ENCODE assay signal across 14 mouse cellular contexts in genomic region chr17:84136669-84137392, GRCm38 (mm10). TPM values are rescaled to one million over a fixed set of nuclear protein-coding genes. Genes with fewer than 3 reads are reported as not detected.
A peak's percentile ranks its signal among the peaks of the same experiment; 100 is the strongest.
DNase-seq lines count a peak whose midpoint lies in the region; ATAC-seq and TF ChIP-seq lines count a peak whose summit lies in the region.
"Had no signal": no experiment of that assay in that cellular context is flagged by ENCODE, and none has a peak within 500 bp of the region (broad histone marks: within the 10 kb centered on the region; RNA-seq: fewer than 3 reads in every experiment).

No protein-coding gene starts in this region.

- 20% methylated on average over 9 of the region's 10 CpGs for WGBS in heart, embryonic 11.5 days (ENCODE audit: insufficient replicate concordance)
- WGBS in liver, embryonic 14.5 days (ENCODE audit: insufficient replicate concordance) = 15% methylated on average over 10 of the region's 10 CpGs
- 47% methylated on average over 10 of the region's 10 CpGs for WGBS in hindbrain, postnatal 0 days

- no peak overlapping the region for H3K9ac ChIP-seq in heart, embryonic 11.5 days (ENCODE audit: low read depth, low read length)
- 0 out of 2 replicates have a peak overlapping the region, but pooled peaks have one; percentile 1 for H3K9ac ChIP-seq in MEL (ENCODE audit: control insufficient read depth, low read depth, low read length, poor library complexity, severe bottlenecking)
- H3K9ac ChIP-seq in liver, embryonic 14.5 days (replicated peaks) = peak overlapping the region; percentile 29
- no peak overlapping the region for H3K9ac ChIP-seq in hindbrain, postnatal 0 days (replicated peaks; ENCODE audit: low read length)
- H3K9ac ChIP-seq: limb, embryonic 12.5 days; midbrain, embryonic 12.5 days had no signal

- no peak for TF ChIP-seq RAD21 in MEL (IDR thresholded peaks at IDR 0.05; ENCODE audit: low read depth, low read length)

- no peaks in the 10 kb centered on the region for H3K36me3 ChIP-seq in heart, embryonic 11.5 days (ENCODE audit: control insufficient read depth, insufficient read depth, low read length)
- peaks cover 0 to 13% of the 10 kb centered on the region in 2 experiments; a peak in 2 of 4 replicates for H3K36me3 ChIP-seq in MEL (ENCODE audit: control insufficient read depth in 1 of 2, insufficient read depth in 2 of 2, low read length in 2 of 2)
- H3K36me3 ChIP-seq in liver, embryonic 14.5 days (replicated peaks; ENCODE audit: control insufficient read depth, insufficient read depth, low read depth) = no peaks in the 10 kb centered on the region
- H3K36me3 ChIP-seq in hindbrain, postnatal 0 days (ENCODE audit: insufficient read depth, low read length) = no peaks in the 10 kb centered on the region
- H3K36me3 ChIP-seq: limb, embryonic 12.5 days; midbrain, embryonic 12.5 days had no signal

- peak; percentile 46 to 61 for TF ChIP-seq EP300 in MEL (IDR thresholded peaks at IDR 0.05; ENCODE audit: low read depth in 1 of 2, low read length in 2 of 2)
- TF ChIP-seq EP300 in liver, embryonic 14.5 days (IDR thresholded peaks at IDR 0.05; ENCODE audit: low read depth) = no peak

- H3K4me3 ChIP-seq in heart, embryonic 11.5 days (ENCODE audit: low read depth, low read length) = no peak overlapping the region
- no peak overlapping the region for H3K4me3 ChIP-seq in MEL (ENCODE audit: control insufficient read depth in 1 of 2, insufficient read depth in 1 of 2, low read depth in 2 of 2, low read length in 2 of 2)
- H3K4me3 ChIP-seq in liver, embryonic 14.5 days (ENCODE audit: insufficient read depth in 1 of 2, low read depth in 2 of 2, low read length in 2 of 2) = peak overlapping the region; percentile 9 to 28; a peak in 3 of 4 replicates
- no peak overlapping the region for H3K4me3 ChIP-seq in hindbrain, postnatal 0 days (ENCODE audit: low read length)
- H3K4me3 ChIP-seq: limb, embryonic 12.5 days; midbrain, embryonic 12.5 days had no signal

- H3K27me3 ChIP-seq in heart, embryonic 11.5 days (ENCODE audit: control insufficient read depth, insufficient read depth, low read length) = no peaks in the 10 kb centered on the region
- H3K27me3 ChIP-seq in MEL (ENCODE audit: control insufficient read depth in 1 of 2, insufficient read depth in 2 of 2, low read length in 2 of 2) = no peaks in the 10 kb centered on the region
- no peaks in the 10 kb centered on the region for H3K27me3 ChIP-seq in liver, embryonic 14.5 days (ENCODE audit: control insufficient read depth, insufficient read depth, low read length)
- H3K27me3 ChIP-seq in hindbrain, postnatal 0 days (ENCODE audit: insufficient read depth, low read length) = no peaks in the 10 kb centered on the region
- H3K27me3 ChIP-seq: midbrain, embryonic 12.5 days had no signal

- no peak for ATAC-seq in heart, embryonic 11.5 days (replicated peaks; ENCODE audit: insufficient number of reproducible peaks, low FRiP score, low TSS enrichment)
- ATAC-seq in liver, embryonic 14.5 days (ENCODE audit: insufficient read depth) = peak; percentile 35; the same call in 1 of the 2 replicates
- no peak; the same call in 1 of the 2 replicates for ATAC-seq in hindbrain, postnatal 0 days

- H3K4me1 ChIP-seq in heart, embryonic 11.5 days (ENCODE audit: control insufficient read depth, insufficient read depth, low read length) = peaks cover 26% of the 10 kb centered on the region
- H3K4me1 ChIP-seq in MEL (ENCODE audit: control insufficient read depth in 1 of 2, insufficient read depth in 2 of 2, low read length in 2 of 2) = peaks cover 6 to 46% of the 10 kb centered on the region in 2 experiments
- peaks cover 32 to 57% of the 10 kb centered on the region in 2 experiments for H3K4me1 ChIP-seq in liver, embryonic 14.5 days (replicated peaks; ENCODE audit: control insufficient read depth in 2 of 2, insufficient read depth in 2 of 2, low read length in 1 of 2)
- no peaks in the 10 kb centered on the region for H3K4me1 ChIP-seq in hindbrain, postnatal 0 days (ENCODE audit: insufficient read depth, low read length)
- H3K4me1 ChIP-seq: midbrain, embryonic 12.5 days had no signal

- peak overlapping the region; percentile 11; the same call in 1 of the 2 replicates for H3K4me2 ChIP-seq in heart, embryonic 11.5 days
- peak overlapping the region; percentile 48 for H3K4me2 ChIP-seq in liver, embryonic 14.5 days (ENCODE audit: low read depth)
- H3K4me2 ChIP-seq in hindbrain, postnatal 0 days (ENCODE audit: low read depth, low read length) = no peak overlapping the region
- H3K4me2 ChIP-seq: limb, embryonic 12.5 days; midbrain, embryonic 12.5 days had no signal

- no peak for TF ChIP-seq POLR2A in MEL (IDR thresholded peaks at IDR 0.05; ENCODE audit: control insufficient read depth in 1 of 2, insufficient read depth in 1 of 2, low read depth in 1 of 2, low read length in 2 of 2, poor library complexity in 1 of 2)

- TF ChIP-seq CTCF in MEL (IDR thresholded peaks at IDR 0.05 in 2 of 3, conservative IDR thresholded peaks at IDR 0.05 in 1 of 3; ENCODE audit: control insufficient read depth in 1 of 3, insufficient read depth in 1 of 3, low read depth in 2 of 3, low read length in 3 of 3, poor library complexity in 1 of 3, severe bottlenecking in 1 of 3) = no peak
- TF ChIP-seq CTCF in liver, embryonic 14.5 days (IDR thresholded peaks at IDR 0.05; ENCODE audit: low read depth) = no peak
- no peak for TF ChIP-seq CTCF in hindbrain, postnatal 0 days (IDR thresholded peaks at IDR 0.05; ENCODE audit: low read depth)

- no peak for DNase-seq in heart, adult 11 months
- no peak for DNase-seq in MEL (ENCODE audit: low read depth, low spot score)
- peak; percentile 84 for DNase-seq in kidney, adult 9 months
- DNase-seq in liver, embryonic 14.5 days (ENCODE audit: low read depth in 3 of 3, low spot score in 3 of 3) = no peak
- no peak for DNase-seq in embryo, embryonic 10.5 days (ENCODE audit: low spot score)
- DNase-seq in natural killer cell, adult 2 months (ENCODE audit: low spot score in 2 of 2) = no peak
- DNase-seq in hindbrain, postnatal 0 days (ENCODE audit: low spot score) = no peak
- DNase-seq: adrenal gland, postnatal 10 days; B cell, adult 2 months; cerebellum, adult 11 months; gastrocnemius, postnatal 10 days had no signal

- no peaks in the 10 kb centered on the region for H3K9me3 ChIP-seq in heart, embryonic 11.5 days (replicated peaks; ENCODE audit: control insufficient read depth, low read length)
- H3K9me3 ChIP-seq in MEL (replicated peaks; ENCODE audit: insufficient read depth, low read length) = no peaks in the 10 kb centered on the region
- H3K9me3 ChIP-seq in liver, embryonic 14.5 days (ENCODE audit: control insufficient read depth, low read length) = no peaks in the 10 kb centered on the region
- no peaks in the 10 kb centered on the region for H3K9me3 ChIP-seq in hindbrain, postnatal 0 days (ENCODE audit: low read length)
- H3K9me3 ChIP-seq: limb, embryonic 12.5 days; midbrain, embryonic 12.5 days had no signal

- H3K79me2 ChIP-seq in MEL (ENCODE audit: control insufficient read depth, insufficient read depth, low read length, poor library complexity) = no peaks in the 10 kb centered on the region

- H3K27ac ChIP-seq in heart, embryonic 11.5 days (ENCODE audit: low read depth, low read length) = no peak overlapping the region
- H3K27ac ChIP-seq in MEL (ENCODE audit: control insufficient read depth, low read depth, low read length) = 0 out of 2 replicates have a peak overlapping the region, but pooled peaks have one; percentile 19
- no peak overlapping the region for H3K27ac ChIP-seq in liver, embryonic 14.5 days
- no peak overlapping the region for H3K27ac ChIP-seq in hindbrain, postnatal 0 days
- H3K27ac ChIP-seq: limb, embryonic 12.5 days; midbrain, embryonic 12.5 days had no signal

TF ChIP-seq in MEL, 35 proteins besides CTCF, POLR2A, EP300 and RAD21:
- TF ChIP-seq GATA1 (IDR thresholded peaks at IDR 0.05; ENCODE audit: low read depth, low read length) = peak; percentile 42; the same call in 1 of the 2 replicates
- TF ChIP-seq TCF12 (IDR thresholded peaks at IDR 0.05; ENCODE audit: low read depth, low read length) = peak; percentile 73; the same call in 1 of the 2 replicates
- TF ChIP-seq ETS1 (IDR thresholded peaks at IDR 0.05; ENCODE audit: low read depth, low read length) = peak; percentile 59; the same call in 1 of the 2 replicates
- TF ChIP-seq MAX (IDR thresholded peaks at IDR 0.05; ENCODE audit: low read length) = no peak

RNA-seq across cellular contexts. Expression of gene Zfp36l2, which starts 50.9 kb away (rescaled TPM):
- polyA plus RNA-seq in heart, embryonic 11.5 days (2014; fragmentation: Nextera tagmentation; extraction: Ambion mirVana) = 8.0 and 9.6 TPM in 2 replicates
- total RNA-seq in MEL (2012; rRNA removed) = 93.6 and 98.4 TPM in 2 replicates
- 100 to 1,000 TPM in 1 of 2 experiments, 10 to 100 TPM in 1; 68.5 to 174 TPM for polyA plus RNA-seq in MEL (2012; ENCODE audit: insufficient read depth in 1 of 2, insufficient read length in 2 of 2, low read depth in 1 of 2, low replicate concordance in 2 of 2, missing spikeins in 1 of 2)
- 22.7 and 27.3 TPM in 2 replicates for polyA plus RNA-seq in liver, embryonic 14.5 days (2012; rRNA removed)
- polyA plus RNA-seq in liver, embryonic 14.5 days (2014; fragmentation: Nextera tagmentation; extraction: Ambion mirVana) = 9.9 and 11.6 TPM in 2 replicates
- 13.3 and 16.7 TPM in 2 replicates for total RNA-seq in hindbrain, postnatal 0 days (2014; rRNA removed)
- 5.4 and 5.5 TPM in 2 replicates for polyA plus RNA-seq in hindbrain, postnatal 0 days (2015; fragmentation: Nextera tagmentation; extraction: Ambion mirVana)

Comparison
In these comparisons a context has a peak if more than half of its experiments do, and no peak if none do; other contexts are left out.
1. H3K4me3 ChIP-seq: peak in liver, embryonic 14.5 days (2 of 2); none in heart, embryonic 11.5 days (single experiment), MEL (0 of 2) and hindbrain, postnatal 0 days (single experiment).
2. H3K9ac ChIP-seq: peak in MEL (single experiment) and liver, embryonic 14.5 days (single experiment); none in heart, embryonic 11.5 days (single experiment) and hindbrain, postnatal 0 days (single experiment).